Mouse (Mus musculus) layer of hippocampus, postnatal 10 days (tissue): ENCODE data around the gene Rnf114. TPM values are rescaled to one million over a fixed set of nuclear protein-coding genes. Genes with fewer than 3 reads are reported as not detected.
A peak's percentile ranks its signal among the peaks of the same experiment; 100 is the strongest.

Source experiments
- DNase-seq, 2 experiments: peaks; one replicate each; pipeline ENCODE4 v3.0.0; 2021; ENCODE audit warnings: low spot score in 2 of 2
- total RNA-seq, 2 experiments: library from RNA; stranded (reverse); gene quantifications; 2 replicates each; pipeline ENCODE4 v1.2.3; 2021

The Rnf114 gene
- total RNA-seq, 2 experiments from 2014 or later, result 31.1 to 34.1 TPM

DNA sequence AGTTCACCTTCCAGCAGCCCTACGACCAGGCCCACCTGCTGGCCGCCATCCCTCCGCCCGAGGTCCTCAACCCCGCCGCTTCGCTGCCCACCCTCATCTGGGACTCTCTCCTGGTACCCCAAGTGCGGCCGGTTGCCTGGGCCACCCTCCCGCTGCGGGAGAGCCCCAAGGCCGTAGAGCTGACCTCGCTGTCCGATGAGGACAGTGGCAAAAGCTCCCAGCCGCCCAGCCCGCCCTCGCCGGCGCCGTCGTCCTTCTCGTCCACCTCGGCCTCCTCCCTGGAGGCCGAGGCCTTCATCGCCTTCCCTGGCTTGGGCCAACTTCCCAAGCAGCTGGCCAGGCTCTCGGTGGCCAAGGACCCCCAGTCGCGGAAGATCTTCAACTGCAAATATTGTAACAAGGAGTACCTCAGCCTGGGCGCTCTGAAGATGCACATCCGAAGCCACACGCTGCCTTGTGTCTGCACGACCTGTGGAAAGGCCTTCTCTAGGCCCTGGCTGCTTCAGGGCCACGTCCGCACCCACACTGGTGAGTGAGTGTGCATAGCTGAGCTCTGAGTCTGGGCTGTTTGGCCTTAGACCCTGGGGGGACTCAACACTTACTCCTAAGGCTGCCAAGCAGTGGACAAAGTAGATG lies 46.3 kb downstream of the Rnf114 start:
- no peak for DNase-seq

DNA sequence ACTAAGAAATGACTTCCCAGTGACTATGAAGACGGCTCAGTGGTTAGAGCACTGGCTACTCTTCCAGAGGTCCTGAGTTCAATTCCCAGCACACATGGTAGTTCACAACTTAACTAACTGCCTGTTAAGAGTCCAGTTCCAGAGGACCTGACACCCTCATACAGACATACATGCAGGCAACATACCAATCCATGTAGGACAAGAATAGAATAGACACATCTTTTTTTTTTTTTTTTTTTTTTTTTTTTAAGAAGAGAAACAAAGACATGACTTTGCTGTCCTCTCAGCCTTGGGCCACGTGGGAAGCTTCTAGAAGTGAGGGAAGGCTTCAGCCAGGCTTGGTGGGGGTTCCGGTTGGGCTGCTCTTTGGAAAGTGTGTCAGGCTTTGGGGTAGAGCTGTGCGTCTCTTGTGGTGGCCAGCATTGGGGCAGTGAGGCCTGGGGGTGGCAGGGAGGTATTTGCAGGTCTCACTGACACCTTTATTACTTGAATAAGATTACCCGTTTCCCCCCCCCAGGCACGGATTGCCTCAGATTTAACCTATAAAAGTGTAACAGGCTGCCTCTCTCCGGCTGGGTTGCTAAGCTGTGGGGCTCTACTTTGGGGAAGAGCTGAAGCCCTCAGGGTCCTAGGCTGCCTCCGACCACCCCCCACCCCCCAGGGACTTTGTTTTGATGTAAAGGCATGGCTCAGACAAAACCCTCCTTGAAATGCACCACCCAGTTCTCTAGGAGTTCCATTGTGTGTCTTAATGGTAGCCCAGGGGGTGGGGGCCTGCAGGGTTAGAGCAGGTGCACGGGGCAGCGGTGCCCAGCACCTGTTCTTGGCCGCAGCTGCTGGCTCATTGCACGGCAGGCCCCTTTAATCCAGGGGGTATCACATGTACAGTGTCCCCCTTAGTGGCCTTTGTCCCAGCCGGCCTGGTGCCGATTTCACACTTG lies 47.4 kb downstream of the Rnf114 start:
- DNase-seq, result no peak

- no peak for DNase-seq
Observed at GRCm38 (mm10) chr2:167540477-167541110, 48.1 kb downstream of the Rnf114 start.

DNA sequence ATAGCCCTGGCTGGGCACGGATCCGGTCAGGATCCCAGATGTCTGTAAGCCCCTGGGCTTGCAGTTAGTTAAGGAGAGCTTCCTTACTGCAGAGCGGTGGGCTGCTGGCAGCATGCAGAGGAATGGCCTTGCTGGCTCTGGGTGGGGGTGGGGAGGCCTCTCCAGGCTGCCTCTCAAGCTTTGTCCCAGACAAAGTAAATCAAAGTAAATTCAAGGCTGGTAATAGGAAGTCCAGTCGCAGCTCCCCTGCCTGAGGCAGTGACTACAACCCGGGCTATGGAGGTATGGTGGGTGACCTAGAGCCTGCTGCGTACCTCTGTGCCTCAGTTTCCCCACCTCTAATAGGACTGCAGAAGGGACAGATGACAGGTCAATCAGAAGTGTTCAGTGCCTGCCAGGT lies 48.9 kb downstream of the Rnf114 start:
- no peak for DNase-seq

GRCm38 (mm10) chr2:167541761-167542160 lies 49.3 kb downstream of the Rnf114 start:
- DNase-seq, result no peak

- DNase-seq, result no peak
Observed at GRCm38 (mm10) chr2:167542361-167542760, 49.9 kb downstream of the Rnf114 start.

DNA sequence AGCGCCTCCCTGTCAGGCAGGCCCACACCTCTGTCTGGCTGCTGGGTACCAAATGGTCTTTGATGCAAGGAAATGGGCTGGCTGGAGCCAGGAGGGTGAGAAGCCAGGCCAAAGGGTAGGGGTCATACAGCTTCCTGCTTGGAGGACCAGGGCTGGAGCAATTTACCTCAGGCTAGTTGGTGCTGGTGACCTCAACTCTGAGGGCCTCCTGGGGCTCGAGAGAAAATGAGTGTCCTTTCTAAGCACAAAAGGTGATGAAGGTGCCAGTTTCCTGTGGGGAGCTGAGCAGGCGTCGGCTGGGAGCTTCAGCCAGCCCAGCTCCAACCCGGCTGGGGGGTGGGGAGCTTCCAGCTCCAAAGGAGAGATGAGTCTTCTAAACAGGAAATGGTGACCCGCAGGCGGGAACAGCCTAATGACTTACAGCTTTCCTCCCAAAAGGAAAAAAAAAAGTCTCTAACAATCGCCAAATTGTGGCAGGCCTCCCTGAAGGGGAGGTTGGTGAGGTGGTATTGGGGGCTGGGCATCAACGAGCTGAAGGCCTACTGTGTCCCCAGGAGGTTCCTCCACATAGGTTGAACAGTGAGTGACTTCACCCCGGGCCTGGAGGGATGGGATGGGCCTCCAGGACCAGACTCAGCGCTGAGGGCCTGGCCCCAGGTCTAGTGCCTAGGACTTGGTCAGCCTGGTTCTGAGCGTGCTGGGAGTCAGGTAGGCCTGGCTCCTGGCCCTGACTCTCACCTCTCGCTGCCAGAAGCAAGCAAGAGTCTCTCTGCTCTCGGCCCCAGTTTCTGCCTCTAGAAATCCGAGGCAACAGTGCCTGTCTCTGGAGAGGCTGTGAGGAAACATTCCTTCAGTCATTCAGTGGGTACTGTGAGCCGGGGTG lies 50.9 kb downstream of the Rnf114 start:
- DNase-seq, result no peak

GRCm38 (mm10) chr2:167544004-167544356 lies 51.5 kb downstream of the Rnf114 start:
- DNase-seq, result no peak

DNA sequence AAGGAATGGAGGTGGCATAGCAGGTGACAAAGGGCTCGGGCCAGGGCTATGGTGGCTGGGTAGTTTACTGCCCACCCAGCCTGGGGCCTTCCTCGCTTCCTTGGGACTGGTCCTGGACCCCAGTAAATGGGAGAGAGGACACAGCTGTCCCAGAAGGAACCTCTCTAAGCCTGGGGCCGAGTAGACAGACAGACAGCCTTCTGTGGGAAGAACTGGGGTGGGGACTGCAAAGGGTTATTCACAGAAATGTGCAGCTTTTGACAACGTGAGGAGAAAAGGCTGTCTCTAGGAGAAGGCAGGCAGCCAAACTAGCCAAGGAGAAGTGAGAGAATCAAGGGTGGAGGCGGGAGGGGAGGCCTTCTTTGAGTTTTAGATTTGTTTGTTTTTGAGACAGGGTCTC lies 52.0 kb downstream of the Rnf114 start:
- DNase-seq, result no peak

GRCm38 (mm10) chr2:167546447-167547195 lies 54.2 kb downstream of the Rnf114 start:
- no peak for DNase-seq

GRCm38 (mm10) chr2:167547444-167547843 lies 55.0 kb downstream of the Rnf114 start:
- no peak for DNase-seq

DNA sequence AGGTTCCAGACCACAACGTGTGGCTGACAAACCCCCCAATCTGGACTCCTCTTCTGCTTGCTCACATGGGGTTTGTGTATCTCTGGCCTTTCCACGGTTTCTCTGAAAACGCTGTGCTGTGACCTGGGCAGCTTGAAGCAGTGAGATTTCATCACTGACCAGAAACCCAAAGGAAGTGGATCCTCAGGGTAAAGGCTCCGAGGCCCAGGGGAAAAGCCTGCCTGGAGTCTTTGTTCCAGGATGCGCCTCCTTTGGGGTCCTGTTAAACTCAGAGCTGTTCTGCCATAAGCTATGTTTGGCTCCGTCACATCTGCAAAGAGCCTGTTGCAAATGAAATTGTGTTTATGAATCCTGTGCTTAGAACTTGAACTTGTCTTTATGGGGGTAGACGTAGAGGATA lies 56.5 kb downstream of the Rnf114 start:
- DNase-seq, result no peak

DNA sequence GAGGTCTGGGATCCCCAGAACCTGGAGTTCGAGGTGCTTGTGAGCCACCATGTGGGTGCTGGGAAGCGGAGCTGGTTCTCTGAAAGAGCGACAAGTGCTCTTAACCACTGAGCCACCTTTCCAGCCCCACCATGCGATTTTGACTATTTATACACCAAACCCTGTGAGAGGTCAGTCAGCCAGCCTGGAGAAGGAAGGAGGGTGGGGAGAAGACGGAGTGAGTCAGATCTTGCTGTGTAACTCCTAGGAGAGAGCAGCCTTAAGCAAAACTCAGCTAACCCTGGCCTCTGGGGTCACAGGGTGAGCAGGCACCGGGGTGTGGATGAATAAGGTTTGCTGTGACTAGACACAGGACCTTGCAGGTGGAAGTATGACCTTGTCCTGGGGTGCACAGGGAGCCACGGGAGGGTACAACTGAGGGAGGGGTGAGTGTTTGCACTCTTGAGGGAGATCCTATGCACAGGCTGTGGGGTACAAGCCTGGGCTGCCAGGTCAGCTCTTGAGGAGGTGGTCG lies 58.0 kb downstream of the Rnf114 start:
- no peak for DNase-seq

DNA sequence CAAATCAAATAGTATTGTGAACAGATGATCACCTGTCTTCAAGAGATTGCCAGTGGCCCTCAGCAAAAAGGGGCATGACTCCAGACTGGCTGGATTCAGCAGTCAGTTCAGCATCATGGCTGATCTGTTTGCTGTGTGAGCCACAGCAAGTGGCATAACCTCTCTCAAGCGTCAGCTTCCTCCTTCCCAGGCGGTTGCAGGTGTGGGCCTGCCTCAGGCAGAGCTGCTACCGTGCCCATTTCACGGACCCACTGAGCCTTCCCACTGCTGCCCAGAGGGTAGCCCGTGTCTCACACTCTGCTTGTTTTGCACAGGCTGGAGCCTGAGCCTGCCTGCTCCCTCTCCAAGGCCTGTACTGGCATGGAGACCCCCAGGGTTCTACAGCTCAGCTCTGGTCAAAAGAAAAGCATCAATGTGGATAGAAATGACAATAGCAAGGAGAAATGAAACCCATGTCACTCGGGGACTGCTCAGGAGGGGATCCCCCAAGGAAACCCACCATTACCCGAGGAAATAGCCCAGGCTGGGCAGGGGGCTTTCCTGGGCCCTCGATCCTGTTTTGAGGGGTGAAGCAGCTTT lies 59.0 kb downstream of the Rnf114 start:
- DNase-seq, result no peak

- DNase-seq, result no peak
Observed at GRCm38 (mm10) chr2:167552292-167552691, 59.8 kb downstream of the Rnf114 start.

- no peak for DNase-seq
Observed at GRCm38 (mm10) chr2:167552927-167553402, 60.5 kb downstream of the Rnf114 start.

- DNase-seq, result no peak
Observed at GRCm38 (mm10) chr2:167555766-167556165, 63.3 kb downstream of the Rnf114 start.

- DNase-seq, result no peak
Observed at GRCm38 (mm10) chr2:167559413-167559812, 67.0 kb downstream of the Rnf114 start.

DNA sequence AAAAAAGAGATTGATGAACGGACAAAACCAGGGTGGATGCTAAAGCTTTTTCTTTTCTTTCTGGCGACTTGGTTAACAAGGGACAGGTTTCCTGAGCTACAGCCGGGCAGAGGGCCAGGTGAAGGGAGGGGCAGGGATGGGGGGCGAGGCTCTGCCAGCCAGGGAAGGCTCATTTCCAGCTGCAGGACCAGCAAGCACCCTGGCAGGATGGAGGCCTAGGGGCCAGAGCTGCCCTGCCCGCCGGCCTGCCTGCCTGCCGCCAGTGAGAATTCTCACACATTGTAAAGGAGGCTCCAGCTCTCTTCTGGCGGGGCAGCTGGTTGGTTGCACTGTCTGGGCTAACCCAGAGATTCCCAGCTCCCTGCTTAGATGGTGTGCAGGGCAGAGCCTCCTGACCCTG lies 69.7 kb downstream of the Rnf114 start:
- DNase-seq, result peak in 1 of 2 experiments; percentile 45

GRCm38 (mm10) chr2:167563035-167563434 lies 70.6 kb downstream of the Rnf114 start:
- no peak for DNase-seq
